Comparison of ENCODE assay signal across 10 mouse cellular contexts in the genomic region with DNA sequence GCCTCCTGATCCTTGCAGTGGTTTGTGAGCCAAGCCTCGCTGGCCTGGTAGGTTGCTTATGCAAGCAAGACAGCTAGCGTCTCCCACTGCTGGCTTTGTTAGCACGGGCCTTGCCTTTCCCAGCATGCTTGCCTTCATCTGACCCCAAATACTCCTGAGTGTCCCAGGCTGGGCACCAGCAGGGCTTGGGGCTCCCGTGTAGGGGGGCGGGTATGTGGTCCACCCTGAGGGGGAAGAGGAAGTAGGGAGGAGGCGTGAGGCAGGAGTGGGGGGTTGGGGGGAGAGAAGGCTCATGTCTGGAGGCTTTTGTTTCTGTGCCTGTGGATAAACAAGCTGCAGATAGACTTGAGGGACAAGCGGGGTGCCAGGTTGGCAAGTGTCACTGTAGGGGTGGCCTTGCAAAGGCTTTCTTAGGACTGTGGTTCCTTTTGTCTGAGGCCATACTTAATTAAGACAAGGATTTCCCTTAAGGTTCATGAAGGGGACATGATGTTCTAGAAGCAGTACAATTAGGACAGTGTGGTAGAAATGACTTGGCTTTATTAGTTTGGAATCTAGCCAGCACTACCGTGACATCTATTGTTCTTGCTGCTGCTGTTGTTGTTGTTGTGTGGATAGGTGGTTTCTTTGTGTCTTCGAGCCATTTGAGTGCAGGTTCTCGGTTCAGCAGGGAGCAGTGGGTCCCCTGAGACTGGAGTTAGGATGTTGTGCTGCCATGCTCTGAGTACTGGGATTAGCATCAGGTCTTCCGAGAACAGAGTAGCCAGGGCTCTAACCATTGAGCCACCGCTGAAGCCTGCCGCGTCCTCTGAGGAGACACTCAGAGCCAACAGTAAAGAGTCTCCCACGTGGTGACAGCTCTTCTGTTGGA. TPM values are rescaled to one million over a fixed set of nuclear protein-coding genes. Genes with fewer than 3 reads are reported as not detected.
DNase-seq lines count a peak whose midpoint lies in the region; ATAC-seq and TF ChIP-seq lines count a peak whose summit lies in the region.
"Had no signal": no experiment of that assay in that cellular context is flagged by ENCODE, and none has a peak within 500 bp of the region (broad histone marks: within the 10 kb centered on the region; RNA-seq: fewer than 3 reads in every experiment).

No protein-coding gene starts in this region.

- no peak; the same call in 1 of the 2 replicates for ATAC-seq in hindbrain, embryonic 13.5 days (ENCODE audit: low FRiP score)
- ATAC-seq in hindbrain, embryonic 12.5 days (ENCODE audit: low FRiP score), result no peak
- ATAC-seq in kidney, embryonic 16.5 days (ENCODE audit: low FRiP score, low TSS enrichment), result 0 out of 2 replicates have a peak, but pooled peaks have one; percentile 20
- ATAC-seq in midbrain, postnatal 0 days (ENCODE audit: low FRiP score), result peak; percentile 50; the same call in 1 of the 2 replicates

- DNase-seq in heart, adult 8-10 months (ENCODE audit: low spot score), result peak; percentile 68
- DNase-seq in midbrain, postnatal 0 days (ENCODE audit: low spot score), result peak; percentile 57
- no peak for DNase-seq in layer of hippocampus, adult 18-20 months (ENCODE audit: low spot score in 2 of 2)
- no peak for DNase-seq in spleen, postnatal 4 days (ENCODE audit: low spot score in 2 of 2)
- DNase-seq in right cerebral cortex, postnatal 36 days (ENCODE audit: low spot score in 2 of 2), result no peak

- H3K4me1 ChIP-seq in hindbrain, embryonic 13.5 days (replicated peaks), result peaks cover 16% of the 10 kb centered on the region
- peaks cover 10% of the 10 kb centered on the region for H3K4me1 ChIP-seq in hindbrain, embryonic 12.5 days
- H3K4me1 ChIP-seq in kidney, embryonic 16.5 days (ENCODE audit: insufficient read depth, low read length), result peaks cover 36% of the 10 kb centered on the region
- no peaks in the 10 kb centered on the region for H3K4me1 ChIP-seq in midbrain, postnatal 0 days (ENCODE audit: insufficient read depth, low read length)

- H3K27me3 ChIP-seq in hindbrain, embryonic 13.5 days, result no peaks in the 10 kb centered on the region
- no peaks in the 10 kb centered on the region for H3K27me3 ChIP-seq in hindbrain, embryonic 12.5 days
- no peaks in the 10 kb centered on the region for H3K27me3 ChIP-seq in kidney, embryonic 16.5 days (ENCODE audit: insufficient read depth, low read length)
- H3K27me3 ChIP-seq in midbrain, postnatal 0 days (ENCODE audit: insufficient read depth, low read length), result no peaks in the 10 kb centered on the region
- H3K27me3 ChIP-seq: limb, embryonic 15.5 days had no signal

- no peak overlapping the region for H3K4me3 ChIP-seq in hindbrain, embryonic 13.5 days
- no peak overlapping the region for H3K4me3 ChIP-seq in hindbrain, embryonic 12.5 days
- no peak overlapping the region for H3K4me3 ChIP-seq in kidney, embryonic 16.5 days (ENCODE audit: low read length)
- H3K4me3 ChIP-seq in midbrain, postnatal 0 days (ENCODE audit: low read depth, low read length), result no peak overlapping the region
- H3K4me3 ChIP-seq: limb, embryonic 15.5 days had no signal

- H3K36me3 ChIP-seq in hindbrain, embryonic 13.5 days, result peaks cover 37% of the 10 kb centered on the region
- peaks cover 29% of the 10 kb centered on the region for H3K36me3 ChIP-seq in hindbrain, embryonic 12.5 days
- peaks cover 24% of the 10 kb centered on the region for H3K36me3 ChIP-seq in kidney, embryonic 16.5 days (ENCODE audit: insufficient read depth, low read length)
- peaks cover 11% of the 10 kb centered on the region; the same call in 1 of the 2 replicates for H3K36me3 ChIP-seq in midbrain, postnatal 0 days (ENCODE audit: insufficient read depth, low read length)

- no peak overlapping the region for H3K9ac ChIP-seq in hindbrain, embryonic 13.5 days
- H3K9ac ChIP-seq in hindbrain, embryonic 12.5 days, result no peak overlapping the region
- H3K9ac ChIP-seq in kidney, embryonic 16.5 days (replicated peaks; ENCODE audit: low read length), result peak overlapping the region; percentile 40; the same call in 1 of the 2 replicates
- no peak overlapping the region for H3K9ac ChIP-seq in midbrain, postnatal 0 days (replicated peaks; ENCODE audit: low read length, poor library complexity, severe bottlenecking)
- H3K9ac ChIP-seq: limb, embryonic 15.5 days had no signal

- H3K4me2 ChIP-seq in hindbrain, embryonic 13.5 days, result no peak overlapping the region
- no peak overlapping the region for H3K4me2 ChIP-seq in hindbrain, embryonic 12.5 days (replicated peaks)
- no peak overlapping the region for H3K4me2 ChIP-seq in kidney, embryonic 16.5 days (replicated peaks; ENCODE audit: low read depth, low read length)
- no peak overlapping the region for H3K4me2 ChIP-seq in midbrain, postnatal 0 days (ENCODE audit: low read depth, low read length, poor library complexity, severe bottlenecking)
- H3K4me2 ChIP-seq: limb, embryonic 15.5 days had no signal

- H3K27ac ChIP-seq in hindbrain, embryonic 13.5 days, result peak overlapping the region; percentile 81
- H3K27ac ChIP-seq in hindbrain, embryonic 12.5 days, result no peak overlapping the region; the same call in none of the 2 replicates
- H3K27ac ChIP-seq in kidney, embryonic 16.5 days (ENCODE audit: low read length), result peak overlapping the region; percentile 79
- no peak overlapping the region for H3K27ac ChIP-seq in midbrain, postnatal 0 days (ENCODE audit: low read depth, low read length)
- H3K27ac ChIP-seq: limb, embryonic 15.5 days had no signal

- no peak for TF ChIP-seq CTCF in midbrain, postnatal 0 days (IDR thresholded peaks at IDR 0.05)

- no peaks in the 10 kb centered on the region for H3K9me3 ChIP-seq in hindbrain, embryonic 13.5 days
- no peaks in the 10 kb centered on the region for H3K9me3 ChIP-seq in hindbrain, embryonic 12.5 days (replicated peaks)
- no peaks in the 10 kb centered on the region for H3K9me3 ChIP-seq in kidney, embryonic 16.5 days (ENCODE audit: low read length)
- H3K9me3 ChIP-seq in midbrain, postnatal 0 days (ENCODE audit: low read length), result no peaks in the 10 kb centered on the region
- H3K9me3 ChIP-seq: limb, embryonic 15.5 days had no signal

- WGBS in hindbrain, embryonic 13.5 days, result 55% methylated on average over 15 of the region's 15 CpGs
- 66% methylated on average over 15 of the region's 15 CpGs for WGBS in hindbrain, embryonic 12.5 days
- 58% methylated on average over 15 of the region's 15 CpGs for WGBS in kidney, embryonic 16.5 days
- whole genome bisulfite sequencing in midbrain, postnatal 0 days, result 67% methylated on average over 15 of the region's 15 CpGs

RNA-seq across cellular contexts. Expression of a gene that starts 21.0 kb away (rescaled TPM):
- polyA plus RNA-seq in hindbrain, embryonic 13.5 days (2015; fragmentation: Nextera tagmentation; extraction: Ambion mirVana), result 0.94 and 1.5 TPM in 2 replicates
- 3.8 and 7.2 TPM in 2 replicates for polyA plus RNA-seq in hindbrain, embryonic 12.5 days (2016; fragmentation: Nextera tagmentation; extraction: Ambion mirVana)
- 1 to 10 TPM; 1.9 to 4.2 (median 3.0) TPM for total RNA-seq in heart, adult 8-10 months (2022)
- 4.9 and 7.5 TPM in 2 replicates for polyA plus RNA-seq in kidney, embryonic 16.5 days (2015; fragmentation: Nextera tagmentation; extraction: Ambion mirVana)
- total RNA-seq in midbrain, postnatal 0 days (2014; rRNA removed), result 1.9 TPM in 1 of 2 replicates, not detected in the other
- polyA plus RNA-seq in midbrain, postnatal 0 days (2015; fragmentation: Nextera tagmentation; extraction: Ambion mirVana), result 1.3 and 1.5 TPM in 2 replicates
- total RNA-seq in layer of hippocampus, adult 18-20 months (2021), result not detected
- total RNA-seq: ES-E14 had no signal

Comparison
In these comparisons a context has a peak if more than half of its experiments do, and no peak if none do; other contexts are left out.
1. H3K27ac ChIP-seq: peak in hindbrain, embryonic 13.5 days (single experiment) and kidney, embryonic 16.5 days (single experiment); none in hindbrain, embryonic 12.5 days (single experiment) and midbrain, postnatal 0 days (single experiment).
2. ATAC-seq: peak in kidney, embryonic 16.5 days (single experiment) and midbrain, postnatal 0 days (single experiment); none in hindbrain, embryonic 13.5 days (single experiment) and hindbrain, embryonic 12.5 days (single experiment).
3. DNase-seq: peak in heart, adult 8-10 months (single experiment) and midbrain, postnatal 0 days (single experiment); none in layer of hippocampus, adult 18-20 months (0 of 2), spleen, postnatal 4 days (0 of 2) and right cerebral cortex, postnatal 36 days (0 of 2).